Mouse (Mus musculus): ENCODE data around the gene Ahdc1.

The Ahdc1 gene

DNA sequence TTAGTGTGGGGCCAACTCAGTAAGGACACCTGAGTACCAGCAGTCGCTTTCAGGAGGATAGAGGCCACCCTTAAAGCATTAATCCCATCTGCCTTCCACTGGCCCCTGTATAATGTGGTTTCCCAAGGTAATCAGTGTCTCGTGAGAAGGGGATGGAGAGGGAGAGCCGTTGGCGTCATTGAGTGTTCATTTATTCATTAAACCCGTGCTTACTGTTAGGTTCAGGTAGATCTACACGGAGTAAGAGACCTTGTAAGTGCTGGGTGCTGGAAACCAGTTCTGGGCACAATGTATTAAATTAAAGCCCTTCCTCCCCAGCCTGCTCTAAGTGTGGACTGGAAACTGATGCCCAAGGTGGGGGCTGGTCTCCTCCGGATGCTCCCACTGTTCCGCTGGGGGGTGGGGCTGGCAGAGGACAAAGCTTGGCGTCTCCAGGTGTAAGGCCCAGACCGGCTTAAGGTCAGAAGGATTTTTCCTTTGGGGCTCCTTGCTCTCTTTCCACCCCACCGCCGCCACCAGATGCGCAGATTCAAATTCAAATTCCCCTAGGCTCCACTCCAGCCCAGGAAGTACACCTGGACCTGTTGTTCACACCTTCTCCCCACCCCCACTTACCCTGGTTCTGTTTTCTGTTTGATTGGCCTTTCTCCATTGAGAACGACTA lies 29.3 kb downstream of the Ahdc1 start:
- DNase-seq = no peak

DNA sequence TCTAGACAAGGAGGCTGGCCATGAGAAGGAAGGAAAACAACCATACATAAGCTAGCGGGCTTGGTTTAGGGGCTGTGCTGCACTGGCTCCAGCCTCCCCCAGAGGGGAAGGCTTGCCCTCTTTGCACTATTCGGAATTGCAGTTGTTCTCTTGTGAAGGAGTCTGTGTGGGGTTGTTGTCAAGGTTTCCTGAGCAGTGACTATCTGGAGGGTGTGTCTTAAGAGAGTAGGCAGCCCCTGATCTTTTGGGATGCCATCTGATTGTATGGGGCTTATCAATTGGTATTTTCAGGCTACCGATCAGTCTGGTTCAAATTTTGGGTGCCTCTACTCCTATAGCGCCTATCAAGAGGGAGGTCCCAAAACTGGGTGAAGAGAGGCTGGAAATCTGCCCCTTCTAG lies 31.2 kb downstream of the Ahdc1 start:
- no peak for DNase-seq

DNA sequence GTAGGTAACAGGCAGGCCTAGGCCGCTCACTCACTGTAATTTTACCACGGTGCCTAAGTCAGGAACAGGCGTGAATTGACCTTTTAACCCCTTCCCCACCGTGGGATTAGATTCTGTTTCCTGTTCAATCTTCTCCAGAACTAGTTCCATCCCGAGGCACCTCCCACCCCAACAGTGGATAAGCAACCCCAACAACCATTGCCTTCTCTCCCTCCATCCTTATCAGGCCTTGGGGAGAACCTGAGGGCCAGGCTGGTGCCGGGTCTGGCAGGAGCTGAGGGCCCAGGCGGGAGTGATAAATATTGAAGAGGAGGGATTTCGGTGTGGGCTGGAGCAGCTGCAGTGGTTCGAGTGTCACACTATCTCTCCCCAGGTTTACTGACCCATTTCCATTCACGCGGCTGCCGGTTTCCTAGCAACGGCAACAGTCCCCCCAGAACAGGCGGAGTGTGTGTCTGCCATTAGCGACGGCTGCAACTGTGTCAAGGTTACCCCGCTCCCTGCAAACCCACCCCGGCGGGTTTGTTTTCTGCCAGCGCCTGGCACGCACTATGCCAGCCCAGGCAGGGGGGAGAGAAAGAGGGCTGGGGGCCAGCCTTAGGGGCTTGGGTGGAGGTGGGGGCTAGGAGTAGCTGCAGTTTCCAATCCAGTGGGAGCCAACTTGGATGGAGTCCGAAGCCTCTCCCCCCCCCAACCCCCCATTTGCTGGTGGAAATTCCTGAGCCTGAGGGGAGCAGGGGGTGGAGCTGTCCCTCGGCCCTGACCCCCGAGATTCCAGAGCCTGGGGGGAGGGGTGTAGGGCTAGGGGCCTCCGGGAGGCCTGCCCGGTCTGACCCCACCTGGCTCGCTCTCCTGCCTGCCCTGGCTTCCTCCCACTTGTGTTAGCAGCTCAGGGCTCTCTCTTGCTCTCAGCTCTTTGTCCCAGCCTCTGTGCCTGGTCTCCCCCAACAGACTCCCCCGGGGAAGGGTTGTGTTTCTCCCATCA lies 31.9 kb downstream of the Ahdc1 start:
- no peak for DNase-seq

DNA sequence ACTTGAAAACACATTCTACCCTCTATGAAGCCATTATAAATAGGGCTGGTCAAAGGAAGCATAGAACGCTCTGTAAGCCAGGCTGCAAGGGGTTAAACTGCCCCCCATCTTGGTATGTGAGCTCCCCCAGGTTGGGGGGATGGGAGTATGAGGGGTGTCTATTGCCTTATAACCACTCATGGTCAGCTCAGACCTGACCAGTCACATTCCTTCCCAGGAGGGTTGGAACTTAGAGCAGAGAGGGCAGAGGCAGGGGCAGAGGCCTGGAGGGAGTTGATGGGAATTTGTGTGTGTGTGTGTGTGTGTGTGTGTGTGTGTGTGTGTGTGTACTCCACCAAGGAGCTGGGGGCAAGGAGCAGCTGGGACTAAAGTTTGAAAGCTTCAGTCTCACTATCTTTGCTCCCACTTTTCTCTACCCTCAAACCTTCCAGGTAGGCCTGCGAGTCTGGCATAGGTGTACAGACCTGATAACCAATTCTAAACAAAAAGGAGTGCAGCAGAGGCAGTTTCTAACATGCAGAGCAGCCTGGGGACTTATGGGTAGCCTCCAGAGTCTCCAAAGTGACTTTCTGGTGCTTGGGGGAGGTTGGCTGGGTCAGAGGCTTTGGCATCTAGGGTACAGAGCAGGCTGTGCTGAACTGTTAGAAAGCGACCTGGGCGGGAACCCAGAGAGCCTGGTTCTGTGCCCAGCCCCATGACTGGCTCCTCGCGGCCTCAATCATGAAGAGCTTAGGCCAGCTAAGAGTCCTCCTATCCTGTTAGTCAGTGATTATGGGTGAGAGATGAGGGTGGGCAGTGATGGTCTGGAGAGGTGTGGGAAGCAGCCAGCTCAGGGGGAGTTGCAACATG lies 33.0 kb downstream of the Ahdc1 start:
- DNase-seq = no peak

DNA sequence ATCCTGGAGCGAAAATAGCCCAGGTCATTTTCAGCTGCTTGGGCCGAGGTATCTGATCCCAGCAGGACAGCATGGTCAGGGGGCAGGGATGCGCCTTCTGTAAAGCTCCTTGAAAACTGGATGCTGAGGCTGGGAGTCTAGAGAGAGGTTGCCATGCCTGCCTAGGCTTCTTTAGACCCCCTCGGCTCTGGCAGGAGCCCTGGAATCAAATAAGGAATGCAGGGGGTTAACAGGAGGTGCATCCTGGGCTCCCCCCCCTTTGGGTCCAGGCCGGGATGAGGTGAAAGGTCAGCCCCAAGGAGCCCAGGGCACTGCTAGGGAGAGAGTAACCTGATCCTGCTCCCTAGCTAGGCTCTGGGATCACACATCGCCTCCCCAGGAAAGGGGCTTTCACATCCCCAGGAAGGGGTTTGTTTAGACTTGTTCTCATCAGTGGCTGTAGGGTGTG lies 33.6 kb downstream of the Ahdc1 start:
- no peak for DNase-seq

DNA sequence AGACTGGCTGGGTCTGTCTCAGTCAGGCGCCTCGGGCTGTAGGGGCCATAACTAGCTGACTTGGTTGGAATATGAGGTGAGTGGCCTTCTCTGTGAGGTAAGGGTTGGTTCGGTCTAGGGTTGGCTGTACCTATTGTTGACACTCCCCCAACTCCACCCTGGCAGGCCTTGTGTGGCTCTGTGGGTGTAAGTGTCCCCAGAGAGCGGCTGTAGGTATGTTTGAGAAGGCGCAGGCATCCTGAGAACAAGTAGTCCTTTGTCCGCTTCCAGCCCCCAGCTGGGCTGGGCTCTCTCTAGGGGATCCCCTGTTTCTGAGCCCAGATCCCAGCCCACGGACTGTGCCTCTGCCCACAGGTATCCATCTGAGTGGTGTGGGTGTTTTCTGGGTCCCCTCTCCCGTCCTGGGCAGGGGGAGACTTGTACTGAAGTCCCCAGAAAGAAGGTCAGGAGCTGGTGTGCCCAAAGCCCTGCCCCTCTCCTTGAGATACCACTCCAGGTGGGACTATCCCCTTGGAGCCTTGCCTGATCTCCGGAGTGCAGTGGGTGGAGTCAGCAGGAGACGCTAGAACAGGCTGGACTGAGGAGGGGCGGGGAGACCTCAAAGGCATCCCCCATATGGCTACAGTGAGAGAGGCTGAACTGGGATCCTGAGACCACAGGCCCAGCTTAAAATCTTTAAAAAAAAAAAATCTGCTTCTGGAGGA lies 34.9 kb downstream of the Ahdc1 start:
- DNase-seq = no peak

DNA sequence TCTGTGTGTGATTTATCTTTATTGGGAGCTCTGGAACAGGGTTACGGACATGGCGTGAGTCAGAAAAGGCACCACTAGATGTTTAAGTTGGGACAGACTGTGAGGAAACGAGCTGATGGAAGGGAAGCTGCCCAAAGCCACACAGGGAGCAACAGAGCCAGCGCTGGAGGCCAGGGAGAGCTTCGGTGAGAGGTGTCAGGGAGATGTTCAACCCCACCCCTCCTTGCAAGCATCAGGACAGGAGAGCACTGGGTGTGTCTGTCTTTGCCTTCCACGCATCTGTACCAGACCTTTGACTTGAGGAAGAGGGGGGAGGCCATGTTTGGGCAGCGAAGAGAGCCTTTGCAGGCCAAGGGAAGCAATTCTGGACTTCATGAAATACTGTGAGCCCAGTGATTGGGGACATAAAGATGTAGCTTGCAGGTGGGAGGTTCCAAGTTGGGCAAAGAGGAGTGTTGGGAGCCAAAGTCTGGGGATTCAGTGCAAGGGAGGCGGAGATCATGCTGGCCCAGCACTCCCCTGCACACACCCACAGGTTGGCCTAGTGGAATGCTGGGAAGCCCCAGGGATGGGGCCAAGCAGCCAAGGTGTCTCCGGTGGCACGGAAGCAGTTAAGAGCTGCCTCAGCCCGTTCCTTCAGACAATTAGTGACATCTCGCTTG lies 35.8 kb downstream of the Ahdc1 start:
- DNase-seq = no peak

DNA sequence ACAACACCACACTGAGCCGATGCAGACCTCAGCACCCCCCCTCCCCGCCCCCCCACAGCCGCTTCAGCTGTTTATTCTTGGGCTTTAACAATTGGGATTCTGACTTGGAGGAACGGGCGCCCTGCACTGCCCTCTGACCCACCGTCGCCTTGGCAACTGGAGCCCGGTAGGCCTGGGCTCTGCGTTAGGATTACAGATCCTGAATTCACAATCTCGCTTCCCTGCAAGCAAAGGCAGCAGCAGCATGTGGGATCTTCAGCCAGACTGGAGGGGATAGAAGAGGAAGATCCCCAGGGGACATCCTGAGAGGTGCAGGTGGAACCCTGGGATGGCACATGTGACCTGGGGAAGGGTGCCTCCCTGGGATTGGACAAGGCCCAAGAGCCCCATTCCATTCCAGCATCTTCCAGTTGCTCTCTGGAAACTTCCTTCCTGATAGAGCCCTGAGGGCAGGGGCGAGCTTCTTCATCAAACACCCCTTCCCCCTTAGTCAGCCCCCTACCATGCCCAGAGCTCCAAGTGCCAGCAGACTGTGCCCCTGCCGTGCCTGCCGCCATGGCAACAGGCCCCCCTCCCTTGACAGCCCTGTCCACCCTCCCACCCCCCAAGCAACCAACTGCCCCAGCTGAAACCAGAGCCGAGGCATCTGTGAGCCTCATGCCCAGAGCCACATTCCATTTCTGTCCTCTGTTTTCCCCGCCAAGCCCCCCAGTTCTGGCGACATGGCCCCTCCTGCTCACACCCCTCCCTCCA lies 36.5 kb downstream of the Ahdc1 start:
- no peak for DNase-seq

DNA sequence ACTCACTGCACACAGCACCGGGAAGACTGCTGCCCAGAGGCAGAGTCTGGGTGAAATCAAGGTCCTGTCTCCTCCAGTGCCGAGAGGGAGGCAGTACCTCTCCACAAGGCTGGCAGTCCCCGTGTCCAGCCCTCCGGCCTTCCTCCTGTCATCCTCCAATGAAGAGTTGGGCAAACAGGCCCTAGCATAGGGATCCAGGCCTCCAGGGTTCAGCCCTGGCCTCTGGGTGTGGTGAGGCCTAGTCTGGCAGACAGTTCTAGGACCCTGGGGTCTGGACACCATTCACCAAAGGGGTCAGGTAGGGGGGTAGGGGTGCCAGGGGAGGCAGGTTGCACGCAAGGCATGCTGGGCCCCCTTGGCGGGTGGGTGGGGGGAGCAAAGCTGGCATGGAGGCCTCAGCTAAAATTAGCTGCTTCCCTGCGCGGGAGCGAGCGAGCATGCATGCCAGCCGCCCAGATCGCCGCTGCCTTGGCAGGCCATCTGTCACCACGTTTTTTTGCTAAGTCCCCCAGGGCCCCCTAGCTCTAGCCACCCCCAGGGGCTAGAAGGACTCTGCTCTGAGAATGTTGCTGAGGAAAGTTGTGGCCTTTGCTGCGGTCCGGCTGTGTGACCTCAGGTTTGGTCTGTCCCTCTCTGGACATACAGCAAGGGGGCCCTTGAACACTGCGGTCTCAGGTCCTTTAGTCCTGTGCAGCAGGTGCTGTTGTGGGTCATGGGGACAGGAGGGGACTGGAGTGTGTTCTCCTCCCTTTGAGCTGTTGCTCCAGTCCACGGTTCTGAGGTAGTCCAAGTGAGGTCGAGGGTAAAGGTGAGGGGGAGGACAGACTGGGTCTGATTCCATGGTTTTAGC lies 38.2 kb downstream of the Ahdc1 start:
- no peak for DNase-seq

DNA sequence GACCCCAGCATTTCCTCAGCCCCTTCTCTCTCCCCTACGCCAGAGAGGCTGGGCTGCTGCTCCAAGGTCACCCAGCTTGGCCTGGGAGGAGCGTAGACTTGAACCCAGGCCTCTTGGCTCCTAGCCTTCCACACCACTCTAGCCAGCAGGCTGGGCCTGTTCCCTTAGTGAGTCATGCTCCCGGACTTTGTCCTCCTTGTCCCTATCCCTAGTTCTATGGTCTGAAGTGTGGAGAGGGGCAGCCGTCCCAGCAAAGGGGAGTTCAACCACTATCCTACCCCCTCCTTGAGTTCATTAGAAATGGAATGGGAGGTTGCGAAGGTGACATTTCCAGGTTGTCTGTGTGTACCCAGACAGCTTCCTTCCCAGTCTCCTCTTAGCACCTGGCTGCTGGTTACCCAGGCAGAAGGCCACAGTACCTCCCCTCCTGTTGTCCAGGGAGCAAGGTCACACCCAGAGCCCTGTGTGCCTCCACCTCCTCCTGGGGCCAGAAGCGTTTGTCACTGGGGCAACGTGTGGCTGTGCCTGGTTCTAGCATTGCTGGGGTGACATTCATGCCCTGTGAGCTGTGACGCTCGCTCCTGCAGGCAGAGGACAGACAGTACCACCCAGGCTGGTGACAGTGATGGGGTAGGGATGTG lies 39.3 kb downstream of the Ahdc1 start:
- DNase-seq = no peak

DNA sequence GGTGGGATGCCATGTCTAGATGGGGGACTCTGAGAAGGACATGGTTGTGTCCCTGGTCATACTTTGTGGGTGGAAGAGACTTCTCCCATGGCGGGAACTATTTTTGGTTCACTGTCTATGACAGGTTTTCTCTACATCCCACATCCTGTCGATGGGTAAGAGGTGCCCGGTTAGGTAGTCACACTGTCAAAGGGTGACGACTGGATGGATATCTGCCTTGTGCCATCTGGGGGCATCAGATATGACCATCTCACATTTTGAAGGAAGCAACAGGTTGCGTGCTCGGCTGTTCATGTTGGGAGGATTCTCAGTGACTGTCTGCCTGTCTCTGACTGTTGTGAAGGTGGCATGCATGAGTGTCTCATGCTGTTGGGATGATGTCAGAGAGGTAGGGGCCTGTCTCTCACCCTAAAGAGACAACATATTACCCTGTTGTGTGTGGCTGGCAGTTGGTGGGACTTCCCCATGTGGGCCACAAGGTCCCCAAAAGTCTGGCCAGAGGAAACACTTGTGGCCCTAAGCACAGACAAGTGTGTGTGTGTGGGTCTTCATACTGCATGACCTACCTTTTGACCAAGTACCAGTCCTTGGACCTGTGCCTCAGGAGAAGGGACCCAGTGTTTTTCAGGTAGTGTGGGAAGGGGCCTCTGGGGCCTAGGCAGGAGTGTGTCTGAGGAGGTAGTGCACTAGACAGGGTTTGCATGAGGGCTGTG lies 39.9 kb downstream of the Ahdc1 start:
- DNase-seq = no peak

DNA sequence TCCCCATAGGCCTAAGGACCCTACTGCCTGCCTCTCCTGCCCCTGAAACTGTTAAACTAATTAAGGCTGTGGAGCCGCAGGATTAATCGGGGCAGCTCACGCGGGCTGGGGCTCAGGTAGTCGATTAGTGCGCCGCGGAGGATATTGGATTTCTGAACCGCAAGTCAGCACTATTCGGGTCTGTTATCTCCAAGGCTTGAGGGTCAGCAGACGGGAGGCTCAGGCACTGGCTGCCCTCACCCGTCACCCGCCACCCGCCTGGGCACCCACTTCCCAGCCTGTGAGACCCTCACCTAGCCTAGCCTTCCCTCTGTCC lies 40.4 kb downstream of the Ahdc1 start:
- DNase-seq = no peak

DNA sequence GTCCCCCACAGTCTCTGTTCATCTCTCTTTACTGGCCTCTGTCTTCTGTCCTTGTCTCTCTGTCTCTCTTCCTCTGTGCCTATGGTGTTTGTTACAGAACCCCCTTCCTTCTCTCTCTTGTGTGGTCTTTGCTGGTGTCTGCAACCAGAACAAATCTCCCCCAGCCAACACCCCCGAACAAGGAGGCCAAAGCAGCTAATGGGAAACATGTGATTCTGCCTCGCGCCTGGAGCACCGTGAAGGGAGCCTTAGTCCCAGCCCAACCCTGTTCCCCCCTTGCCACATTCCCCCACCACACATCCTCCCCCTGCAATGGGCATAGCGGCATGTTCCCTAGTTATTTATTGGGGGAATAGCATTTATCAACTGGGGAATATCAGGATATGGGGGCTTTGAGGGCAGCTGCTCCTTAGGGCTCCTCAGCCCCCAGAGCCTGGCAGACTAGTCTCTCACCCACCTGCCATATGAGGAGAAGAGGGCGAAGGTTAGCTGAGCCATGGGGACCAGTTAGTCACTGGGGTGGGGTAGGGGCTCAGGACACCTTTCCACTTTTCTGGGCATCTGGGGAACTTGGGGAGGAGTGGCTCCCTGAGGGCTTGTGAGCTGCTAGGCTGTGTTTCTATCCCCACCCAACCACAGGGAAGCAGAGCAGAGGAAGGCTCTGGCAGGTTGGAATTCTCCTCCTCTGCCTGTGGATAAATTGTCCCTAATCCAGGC lies 41.1 kb downstream of the Ahdc1 start:
- DNase-seq = no peak

DNA sequence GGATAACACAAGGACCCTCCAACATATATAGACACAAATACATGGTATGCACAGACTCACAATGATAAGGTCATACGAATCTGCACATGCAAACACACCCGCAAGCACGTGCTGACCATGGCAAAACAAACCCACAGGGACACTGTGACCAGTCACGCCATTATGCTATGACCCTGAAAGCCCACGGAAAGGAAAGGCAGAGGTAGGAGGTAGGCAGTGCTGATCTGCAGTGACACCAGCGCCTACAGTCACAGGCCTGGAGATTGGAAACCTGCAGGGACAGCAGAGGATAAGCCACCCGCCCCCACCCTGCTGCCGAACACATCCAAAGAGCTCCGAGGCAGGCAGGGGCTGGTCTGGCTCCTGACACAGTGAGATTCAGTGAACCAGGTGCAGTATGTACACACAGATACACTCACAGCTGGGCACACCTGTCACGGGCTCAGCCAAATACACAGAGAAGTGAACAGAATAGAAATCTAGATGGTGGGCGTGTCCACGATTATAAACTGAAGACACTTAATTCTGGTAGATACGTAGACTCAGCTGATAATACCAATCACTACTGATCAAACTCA lies 42.0 kb downstream of the Ahdc1 start:
- no peak for DNase-seq

DNA sequence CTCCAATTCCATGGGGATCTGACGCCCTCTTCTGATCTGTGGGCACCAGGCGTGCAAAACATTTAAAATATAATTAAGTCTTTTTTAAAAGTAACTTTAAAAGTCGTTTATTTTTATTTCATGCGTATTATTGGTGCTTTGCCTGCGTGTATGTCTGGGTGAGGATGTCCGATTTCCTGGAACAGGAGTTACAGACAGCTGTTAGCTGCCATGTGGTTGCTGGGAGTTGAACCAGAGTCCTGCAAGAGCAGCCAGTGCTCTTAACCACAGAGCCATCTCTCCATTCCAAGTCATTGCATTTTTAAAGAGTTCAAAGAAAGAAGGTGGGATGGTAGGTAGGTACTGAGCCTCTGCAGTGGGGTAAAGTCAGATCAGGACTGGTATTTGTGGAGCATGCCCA lies 43.5 kb downstream of the Ahdc1 start:
- no peak for DNase-seq

DNA sequence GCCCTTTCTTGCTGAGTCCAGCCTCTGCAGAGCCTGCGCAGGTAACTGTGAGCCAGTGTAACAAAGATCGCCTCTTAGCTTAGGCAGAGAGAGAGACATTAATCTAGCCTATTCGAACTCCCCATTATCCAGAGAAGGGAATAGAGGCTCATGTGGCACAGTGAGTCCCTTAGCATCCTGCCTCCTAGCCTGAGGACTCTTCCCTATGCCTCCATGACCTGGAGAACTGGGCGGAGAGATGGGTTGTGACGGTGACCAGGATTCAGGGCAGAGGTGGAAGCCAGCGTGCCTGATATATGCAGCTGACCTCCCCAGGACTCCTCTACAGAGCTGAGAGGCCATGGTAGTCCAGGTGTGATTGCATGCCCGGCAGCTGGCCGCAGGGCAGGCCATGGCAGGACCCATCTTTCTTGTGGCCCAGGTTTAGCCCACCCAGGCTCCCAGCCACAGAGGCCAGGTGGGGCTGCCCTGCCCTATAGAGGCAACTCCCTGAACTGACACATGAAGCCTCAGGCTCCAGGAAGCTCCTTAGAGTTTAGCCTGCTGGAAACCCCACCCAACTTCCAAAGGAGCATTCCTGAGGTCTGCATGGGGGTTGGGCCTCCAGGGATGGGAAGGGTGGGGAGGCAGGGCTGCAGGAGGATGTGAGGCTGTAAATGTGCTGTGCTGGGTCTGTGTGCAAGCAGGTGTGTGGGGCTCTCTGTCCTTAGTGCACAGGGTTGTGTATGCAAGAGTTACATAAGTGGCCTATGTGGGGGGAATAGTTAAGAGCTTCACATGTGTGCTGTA lies 44.3 kb downstream of the Ahdc1 start:
- no peak for DNase-seq

All from thymus, adult 18-20 months (tissue).